ENCODE assay signal across 20 mouse cellular contexts in the genomic region with DNA sequence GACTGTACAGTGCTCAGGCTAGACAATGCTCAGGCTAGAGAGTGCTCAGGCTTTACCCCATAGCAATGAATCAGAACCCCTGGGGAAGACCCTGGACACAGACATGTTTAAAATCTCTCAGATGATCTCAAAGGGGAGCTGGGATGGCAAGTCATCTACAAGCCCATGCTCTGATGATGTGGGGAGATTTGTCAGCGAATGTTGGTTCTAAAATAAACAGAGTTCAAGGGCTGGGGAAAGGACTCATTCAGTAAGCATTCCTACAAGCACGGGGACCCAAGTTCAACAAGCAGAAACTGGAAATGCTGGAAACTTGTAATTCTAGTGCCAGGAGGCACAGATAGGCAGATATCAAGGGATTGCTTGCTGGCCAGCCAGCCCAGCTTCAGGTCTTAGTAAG.
DNase-seq lines count a peak whose midpoint lies in the region; ATAC-seq and TF ChIP-seq lines count a peak whose summit lies in the region.
"Had no signal": no experiment of that assay in that cellular context is flagged by ENCODE, and none has a peak within 500 bp of the region (broad histone marks: within the 10 kb centered on the region; RNA-seq: fewer than 3 reads in every experiment).

No protein-coding gene starts in this region.

- no peaks in the 10 kb centered on the region for H3K27me3 ChIP-seq in Patski
- H3K27me3 ChIP-seq: forebrain, embryonic 15.5 days; heart, embryonic 13.5 days; hindbrain, embryonic 15.5 days had no signal

- in situ Hi-C loops in Patski (cut with MboI; ENCODE audit: low pct_unique_long_range_greater_than_20kb) = no loop called here

- peak; percentile 7 for ATAC-seq in Patski
- ATAC-seq: activated CD4-positive, CD25-positive, alpha-beta regulatory T cell, adult 4 months; forebrain, embryonic 15.5 days had no signal

- POLR2A ChIA-PET in Patski (lab: Charles Lee) = no interaction called here

- CTCF ChIA-PET in Patski (lab: Charles Lee) = no interaction called here

- peak; percentile 7 for DNase-seq in urinary bladder, postnatal 14 days (ENCODE audit: low spot score)
- DNase-seq in urinary bladder, adult 18-20 months (ENCODE audit: low spot score in 2 of 2) = no peak
- DNase-seq in 3T3-L1 (ENCODE audit: low read depth, low spot score) = peak; percentile 77
- DNase-seq in Patski (ENCODE audit: low read depth, low spot score) = peak; percentile 35
- peak; percentile 23 for DNase-seq in fibroblast of lung, adult 2 months (ENCODE audit: low read depth)
- no peak for DNase-seq in thymus, adult 18-20 months
- DNase-seq in ovary, postnatal 14 days (ENCODE audit: low spot score) = no peak
- DNase-seq: adrenal gland, postnatal 10 days; adrenal gland, postnatal 36 days; B cell, adult 2 months; cerebellum, adult 18-20 months; cerebellum, adult 9-10 months; cerebellum, postnatal 14 days; gastrocnemius, postnatal 25 days; heart, adult 18-20 months; heart, postnatal 14 days had no signal

- TF ChIP-seq CTCF in Patski (IDR thresholded peaks at IDR 0.05) = no peak

Comparison
In these comparisons a context has a peak if more than half of its experiments do, and no peak if none do; other contexts are left out.
1. DNase-seq: peak in urinary bladder, postnatal 14 days (single experiment), 3T3-L1 (single experiment), Patski (single experiment) and fibroblast of lung, adult 2 months (single experiment); none in urinary bladder, adult 18-20 months (0 of 2), thymus, adult 18-20 months (0 of 2) and ovary, postnatal 14 days (single experiment).